Mouse (Mus musculus): ENCODE measurements around the gene Zbtb3. TPM values are rescaled to one million over a fixed set of nuclear protein-coding genes. Genes with fewer than 3 reads are reported as not detected.

Gene Zbtb3
- total and polyA plus RNA-seq, 3 experiments, result 1.7 to 2.7 (median 1.8) TPM

DNA sequence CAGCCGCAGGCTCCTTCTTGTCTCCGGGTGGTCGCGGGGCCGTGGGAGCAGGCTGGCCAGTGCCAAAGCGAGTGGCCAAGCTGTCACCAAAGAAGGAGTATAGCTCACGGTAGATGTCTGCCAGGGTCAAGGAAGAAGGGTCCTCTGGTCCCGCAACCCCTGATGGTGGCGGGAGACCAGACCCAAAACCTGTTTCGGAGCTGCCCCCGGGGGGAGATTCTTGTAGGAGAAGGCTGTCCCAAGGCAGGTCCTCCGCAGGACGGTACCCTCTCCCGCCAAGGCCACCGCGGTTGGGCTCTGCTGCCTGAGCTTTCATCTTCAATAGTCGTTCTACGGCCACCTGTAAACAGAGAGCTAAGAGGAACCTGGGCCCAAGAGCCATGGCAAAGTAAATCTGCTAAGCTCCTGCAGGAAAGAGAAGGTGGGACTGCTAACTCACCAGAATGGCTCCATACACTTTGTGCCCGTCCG is 27.4 kb upstream of the Zbtb3 start:
- H3K27me3 ChIP-seq (ENCODE audit: insufficient read depth, low read length), result no peaks in the 10 kb centered on the region
- ATAC-seq (ENCODE audit: extremely low read depth, insufficient number of reproducible peaks, low FRiP score, poor library complexity, severe bottlenecking), result no peak
- H3K4me1 ChIP-seq (ENCODE audit: insufficient read depth, low read depth, low read length), result peaks cover 54% of the 10 kb centered on the region
- DNase-seq (ENCODE audit: low spot score), result no peak
- peaks cover 66% of the 10 kb centered on the region for H3K36me3 ChIP-seq (replicated peaks)
- H3K4me3 ChIP-seq (ENCODE audit: low read depth, low read length), result peak overlapping the region; percentile 85
- TF ChIP-seq GATA2 (IDR thresholded peaks at IDR 0.05; ENCODE audit: borderline replicate concordance, low read depth, low read length) (no peak), CTCF (IDR thresholded peaks at IDR 0.05; ENCODE audit: low read depth, low read length) (no peak), TAL1 (conservative IDR thresholded peaks at IDR 0.05; ENCODE audit: low read depth, low read length) (no peak), GATA1 (IDR thresholded peaks at IDR 0.05; ENCODE audit: borderline replicate concordance, low read length) (no peak), POLR2AphosphoS5 (IDR thresholded peaks at IDR 0.05; ENCODE audit: insufficient replicate concordance, low read depth, low read length) (no peak)
- no peaks in the 10 kb centered on the region for H3K9me3 ChIP-seq (replicated peaks)

DNA sequence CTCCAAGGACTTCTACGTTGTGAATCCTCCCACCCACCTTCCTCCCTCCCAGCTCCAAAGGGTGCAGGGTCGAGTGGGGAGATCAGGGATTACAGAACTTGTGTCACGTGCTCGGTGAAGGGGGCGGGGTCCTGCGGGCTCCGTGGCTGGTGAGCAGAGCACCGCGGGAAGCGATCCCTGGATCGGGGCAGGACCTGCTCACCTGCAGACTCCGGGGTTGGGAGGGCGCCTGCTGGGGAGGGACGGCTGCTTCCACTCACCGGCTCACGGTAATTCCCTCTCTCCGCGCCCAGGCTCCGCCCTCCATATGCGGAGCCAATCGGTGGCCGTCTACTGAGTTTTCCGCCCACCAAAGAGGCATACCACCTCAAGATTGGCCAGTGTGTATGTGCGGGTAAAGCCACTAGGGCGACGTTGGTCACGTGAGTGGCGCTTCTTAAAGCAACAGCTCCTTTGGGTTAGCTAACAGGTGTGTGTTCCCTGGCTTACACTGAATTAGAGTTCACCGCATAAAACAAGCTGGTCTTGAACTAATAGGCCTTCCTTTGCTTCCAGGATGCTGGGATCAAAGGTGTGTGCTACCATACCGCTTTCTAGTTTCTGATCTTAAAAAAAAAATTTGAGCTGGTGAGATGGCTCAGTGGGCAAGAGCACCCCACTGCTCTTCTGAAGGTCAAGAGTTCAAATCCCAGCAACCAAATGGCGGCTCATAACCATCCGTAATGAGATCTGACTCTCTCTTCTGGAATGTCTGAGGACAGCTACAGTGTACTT is 16.2 kb upstream of the Zbtb3 start, which contains the start of gene Taf6l:
TSS of gene Taf6l (minus strand) at position 410 of the 774 bp plus-strand sequence.
- H3K27me3 ChIP-seq (ENCODE audit: insufficient read depth, low read length), result no peaks in the 10 kb centered on the region
- peak within 1 kb of the TSS; percentile 84 for H3K4me3 ChIP-seq (ENCODE audit: low read depth, low read length)
- DNase-seq (ENCODE audit: low spot score), result peak; percentile 92
- ATAC-seq (ENCODE audit: extremely low read depth, insufficient number of reproducible peaks, low FRiP score, poor library complexity, severe bottlenecking), result peak; percentile 94
- peaks cover 49% of the 10 kb centered on the region for H3K36me3 ChIP-seq (replicated peaks)
- TF ChIP-seq GATA2 (IDR thresholded peaks at IDR 0.05; ENCODE audit: borderline replicate concordance, low read depth, low read length) (no peak), POLR2AphosphoS5 (IDR thresholded peaks at IDR 0.05; ENCODE audit: insufficient replicate concordance, low read depth, low read length) (no peak), CTCF (IDR thresholded peaks at IDR 0.05; ENCODE audit: low read depth, low read length) (no peak), GATA1 (IDR thresholded peaks at IDR 0.05; ENCODE audit: borderline replicate concordance, low read length) (no peak), TAL1 (conservative IDR thresholded peaks at IDR 0.05; ENCODE audit: low read depth, low read length) (no peak)
- peaks cover 42% of the 10 kb centered on the region for H3K4me1 ChIP-seq (ENCODE audit: insufficient read depth, low read depth, low read length)
- H3K9me3 ChIP-seq (replicated peaks), result no peaks in the 10 kb centered on the region

DNA sequence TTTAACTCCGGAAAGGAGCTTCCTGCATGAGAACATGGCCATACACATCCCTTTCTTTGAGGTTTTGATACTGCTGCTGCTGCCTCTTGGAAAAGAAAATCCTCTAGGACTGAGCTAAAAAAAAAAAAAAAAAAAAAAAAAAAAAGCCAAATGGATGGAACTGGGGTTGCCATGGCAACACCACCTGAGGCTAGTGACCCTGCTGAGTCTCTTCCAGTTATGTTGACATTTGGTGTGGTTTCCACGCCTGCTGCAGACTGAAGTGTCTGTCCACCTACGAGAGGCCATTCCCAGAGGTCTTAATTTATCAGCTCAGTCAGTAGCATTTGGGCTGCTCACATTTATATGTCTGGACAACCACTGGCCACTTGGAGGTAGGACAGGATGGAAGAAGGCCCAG is 13.8 kb upstream of the Zbtb3 start:
- H3K4me3 ChIP-seq (ENCODE audit: low read depth, low read length), result no peak overlapping the region
- no peak for DNase-seq (ENCODE audit: low spot score)
- no peak for TF ChIP-seq TAL1 (conservative IDR thresholded peaks at IDR 0.05; ENCODE audit: low read depth, low read length)
- TF ChIP-seq CTCF (IDR thresholded peaks at IDR 0.05; ENCODE audit: low read depth, low read length), result no peak
- no peak for TF ChIP-seq POLR2AphosphoS5 (IDR thresholded peaks at IDR 0.05; ENCODE audit: insufficient replicate concordance, low read depth, low read length)
- H3K27me3 ChIP-seq (ENCODE audit: insufficient read depth, low read length), result no peaks in the 10 kb centered on the region
- H3K36me3 ChIP-seq (replicated peaks), result peaks cover 45% of the 10 kb centered on the region
- peaks cover 34% of the 10 kb centered on the region for H3K4me1 ChIP-seq (ENCODE audit: insufficient read depth, low read depth, low read length)
- no peak for ATAC-seq (ENCODE audit: extremely low read depth, insufficient number of reproducible peaks, low FRiP score, poor library complexity, severe bottlenecking)
- peaks cover 5% of the 10 kb centered on the region for H3K9me3 ChIP-seq (replicated peaks)

DNA sequence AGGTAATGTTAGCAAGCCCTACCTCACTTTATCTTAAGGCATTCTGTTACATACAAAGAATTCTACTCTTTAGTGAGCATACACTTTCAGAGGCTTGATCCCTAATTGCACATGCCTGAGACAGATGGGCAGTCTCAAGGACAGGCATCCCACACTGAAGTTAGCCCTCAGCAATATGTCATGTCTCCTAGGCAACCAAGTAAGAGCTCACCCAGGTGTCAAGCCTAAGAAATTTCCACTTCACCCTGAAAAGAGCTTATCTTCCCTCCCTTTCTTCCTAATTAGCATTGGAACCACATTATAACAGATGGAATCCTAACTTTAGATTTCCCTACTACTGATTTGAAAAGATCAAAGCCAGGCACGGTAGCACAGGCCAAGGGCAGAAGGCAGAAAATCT is 13.2 kb upstream of the Zbtb3 start:
- no peak for TF ChIP-seq TAL1 (conservative IDR thresholded peaks at IDR 0.05; ENCODE audit: low read depth, low read length)
- no peak for TF ChIP-seq POLR2AphosphoS5 (IDR thresholded peaks at IDR 0.05; ENCODE audit: insufficient replicate concordance, low read depth, low read length)
- H3K36me3 ChIP-seq (replicated peaks), result peaks cover 45% of the 10 kb centered on the region
- ATAC-seq (ENCODE audit: extremely low read depth, insufficient number of reproducible peaks, low FRiP score, poor library complexity, severe bottlenecking), result no peak
- peaks cover 8% of the 10 kb centered on the region for H3K9me3 ChIP-seq (replicated peaks)
- H3K4me1 ChIP-seq (ENCODE audit: insufficient read depth, low read depth, low read length), result peaks cover 28% of the 10 kb centered on the region
- no peaks in the 10 kb centered on the region for H3K27me3 ChIP-seq (ENCODE audit: insufficient read depth, low read length)
- no peak overlapping the region for H3K4me3 ChIP-seq (ENCODE audit: low read depth, low read length)
- DNase-seq (ENCODE audit: low spot score), result no peak

DNA sequence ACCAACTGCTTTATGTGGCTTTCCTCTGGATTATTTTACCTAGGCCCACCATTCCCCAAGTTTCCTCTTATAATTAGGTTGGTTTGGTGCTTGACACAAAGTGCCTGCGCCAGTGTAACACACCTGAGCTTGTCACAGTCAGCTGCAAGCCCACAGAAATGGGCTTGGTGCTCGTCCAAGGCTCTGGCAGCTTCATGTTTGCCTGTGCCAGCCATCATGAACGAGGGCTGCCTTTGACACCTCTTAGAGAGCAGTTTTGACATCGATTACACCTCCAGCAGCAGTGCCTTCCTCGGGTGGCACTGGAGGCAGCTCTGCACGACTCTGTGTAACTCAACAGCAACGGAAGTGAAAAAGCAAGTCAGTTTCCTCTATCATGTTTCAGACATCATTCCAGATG is 12.2 kb upstream of the Zbtb3 start:
- no peak for ATAC-seq (ENCODE audit: extremely low read depth, insufficient number of reproducible peaks, low FRiP score, poor library complexity, severe bottlenecking)
- no peak overlapping the region for H3K4me3 ChIP-seq (ENCODE audit: low read depth, low read length)
- H3K36me3 ChIP-seq (replicated peaks), result peaks cover 47% of the 10 kb centered on the region
- H3K9me3 ChIP-seq (replicated peaks), result peaks cover 8% of the 10 kb centered on the region
- H3K27me3 ChIP-seq (ENCODE audit: insufficient read depth, low read length), result no peaks in the 10 kb centered on the region
- TF ChIP-seq CTCF (IDR thresholded peaks at IDR 0.05; ENCODE audit: low read depth, low read length), result no peak
- TF ChIP-seq GATA2 (IDR thresholded peaks at IDR 0.05; ENCODE audit: borderline replicate concordance, low read depth, low read length), result no peak
- TF ChIP-seq TAL1 (conservative IDR thresholded peaks at IDR 0.05; ENCODE audit: low read depth, low read length), result no peak
- no peak for TF ChIP-seq POLR2AphosphoS5 (IDR thresholded peaks at IDR 0.05; ENCODE audit: insufficient replicate concordance, low read depth, low read length)
- no peak for TF ChIP-seq GATA1 (IDR thresholded peaks at IDR 0.05; ENCODE audit: borderline replicate concordance, low read length)
- DNase-seq (ENCODE audit: low spot score), result no peak
- peaks cover 18% of the 10 kb centered on the region for H3K4me1 ChIP-seq (ENCODE audit: insufficient read depth, low read depth, low read length)

DNA sequence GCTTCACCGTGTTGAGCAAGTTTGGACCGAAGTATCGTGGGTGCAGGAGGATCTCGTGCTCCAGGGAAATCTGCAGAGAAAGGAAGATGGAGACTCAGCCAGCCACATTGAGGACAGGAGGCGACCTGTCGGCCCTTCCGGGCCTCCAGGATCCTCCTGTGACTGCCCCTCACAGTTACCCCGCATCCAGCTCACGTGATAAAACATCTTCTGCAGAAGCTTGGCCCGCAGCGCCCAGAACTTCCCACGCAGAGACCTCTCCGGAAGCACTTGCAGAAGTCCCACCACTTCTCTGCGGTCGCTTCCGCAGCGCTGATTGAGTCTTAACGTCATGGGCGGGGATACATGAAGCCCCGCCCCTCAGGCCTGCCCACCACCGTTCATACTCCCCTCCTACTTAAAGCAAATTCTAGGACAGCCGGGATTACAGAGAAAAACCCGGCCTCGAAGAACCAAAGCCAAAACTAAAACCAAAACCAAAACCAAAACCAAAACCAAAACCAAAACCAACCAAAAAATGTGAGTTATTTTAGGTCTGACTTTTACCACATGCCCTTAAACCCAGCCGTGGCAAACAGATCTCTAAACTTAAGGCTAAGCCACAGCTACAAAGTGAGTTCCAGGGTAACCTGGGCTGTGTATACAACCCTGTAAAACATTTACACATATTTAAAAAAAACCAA is 4.0 kb upstream of the Zbtb3 start, which contains the start of gene Polr2g:
TSS of gene Polr2g (minus strand) at position 314 of the 683 bp plus-strand sequence.
- H3K4me3 ChIP-seq (ENCODE audit: low read depth, low read length), result peak within 1 kb of the TSS; percentile 85
- DNase-seq (ENCODE audit: low spot score) (peak; percentile 48), ATAC-seq (ENCODE audit: extremely low read depth, insufficient number of reproducible peaks, low FRiP score, poor library complexity, severe bottlenecking) (peak; percentile 57)
- H3K9me3 ChIP-seq (replicated peaks), result peaks cover 4% of the 10 kb centered on the region
- no peak for TF ChIP-seq TAL1 (conservative IDR thresholded peaks at IDR 0.05; ENCODE audit: low read depth, low read length)
- TF ChIP-seq GATA2 (IDR thresholded peaks at IDR 0.05; ENCODE audit: borderline replicate concordance, low read depth, low read length), result no peak
- 0 out of 2 replicates have a peak, but pooled peaks have one; percentile 32 for TF ChIP-seq POLR2AphosphoS5 (IDR thresholded peaks at IDR 0.05; ENCODE audit: insufficient replicate concordance, low read depth, low read length)
- no peak for TF ChIP-seq GATA1 (IDR thresholded peaks at IDR 0.05; ENCODE audit: borderline replicate concordance, low read length)
- no peak for TF ChIP-seq CTCF (IDR thresholded peaks at IDR 0.05; ENCODE audit: low read depth, low read length)
- H3K4me1 ChIP-seq (ENCODE audit: insufficient read depth, low read depth, low read length), result peaks cover 44% of the 10 kb centered on the region
- no peaks in the 10 kb centered on the region for H3K27me3 ChIP-seq (ENCODE audit: insufficient read depth, low read length)
- peaks cover 38% of the 10 kb centered on the region for H3K36me3 ChIP-seq (replicated peaks)

Measured in G1E (cell line).